Mouse (Mus musculus) CD8-positive naive resting alpha-beta T cell, adult 2 months (primary cell): ENCODE results near the gene Aco2.

ENCODE experiments used
- DNase-seq, 2 experiments: peaks; one replicate each; pipeline ENCODE4 v3.0.0; 2022; ENCODE audit warnings: low read depth in 2 of 2, low spot score in 2 of 2

The Aco2 gene

GRCm38 (mm10) chr15:81943176-81943749 lies 71.2 kb downstream of the Aco2 start:
- DNase-seq, result no peak

- DNase-seq, result no peak
Observed at GRCm38 (mm10) chr15:81949076-81949475, 77.0 kb downstream of the Aco2 start.

- no peak for DNase-seq
Observed at GRCm38 (mm10) chr15:81949476-81950131, 77.5 kb downstream of the Aco2 start.

GRCm38 (mm10) chr15:81950716-81951115 lies 78.6 kb downstream of the Aco2 start:
- no peak for DNase-seq

GRCm38 (mm10) chr15:81951159-81951558 lies 79.0 kb downstream of the Aco2 start:
- DNase-seq, result no peak

GRCm38 (mm10) chr15:81952310-81952709 lies 80.2 kb downstream of the Aco2 start:
- DNase-seq, result no peak

- DNase-seq, result no peak
Observed at GRCm38 (mm10) chr15:81954151-81954583, 82.1 kb downstream of the Aco2 start.

- DNase-seq, result no peak
Observed at GRCm38 (mm10) chr15:81954716-81955115, 82.6 kb downstream of the Aco2 start.

- DNase-seq, result no peak
Observed at GRCm38 (mm10) chr15:81955414-81955813, 83.3 kb downstream of the Aco2 start.

- DNase-seq, result peak; percentile 60
Observed at GRCm38 (mm10) chr15:81956457-81956856, 84.3 kb downstream of the Aco2 start.

GRCm38 (mm10) chr15:81957598-81957997 lies 85.5 kb downstream of the Aco2 start:
- DNase-seq, result no peak

GRCm38 (mm10) chr15:81958906-81959305 lies 86.8 kb downstream of the Aco2 start:
- DNase-seq, result no peak

GRCm38 (mm10) chr15:81960171-81961077 lies 88.3 kb downstream of the Aco2 start, which contains the start of gene Pmm1:
TSS of gene Pmm1 (minus strand) at chr15:81960930.
- peak; percentile 96 to 98 for DNase-seq

- no peak for DNase-seq
Observed at GRCm38 (mm10) chr15:81961078-81961451, 89.0 kb downstream of the Aco2 start.

GRCm38 (mm10) chr15:81964262-81964661 lies 92.2 kb downstream of the Aco2 start:
- no peak for DNase-seq
